Mouse (Mus musculus): ENCODE measurements around the gene Mef2d. TPM values are rescaled to one million over a fixed set of nuclear protein-coding genes. Genes with fewer than 3 reads are reported as not detected.

The Mef2d gene
- total and polyA plus RNA-seq, 2 experiments from 2014 or later = 34.0 to 53.0 TPM

- DNase-seq (no peak), ATAC-seq (no peak)
- TF ChIP-seq CTCF (IDR thresholded peaks at IDR 0.05; ENCODE audit: low read depth) = no peak
- Histone ChIP-seq H3K4me3 (ENCODE audit: low read depth, low read length) (no peak overlapping the region), H3K9me3 (ENCODE audit: low read length) (no peaks in the 10 kb centered on the region), H3K36me3 (ENCODE audit: insufficient read depth) (peaks cover 89% of the 10 kb centered on the region), H3K27ac (ENCODE audit: low read depth, low read length) (no peak overlapping the region), H3K4me2 (ENCODE audit: low read depth) (no peak overlapping the region), H3K4me1 (ENCODE audit: insufficient read depth) (no peaks in the 10 kb centered on the region), H3K9ac (no peak overlapping the region), H3K27me3 (ENCODE audit: insufficient read depth, low read length) (no peaks in the 10 kb centered on the region)
- 37% methylated on average over 3 of the region's 3 CpGs for WGBS
Observed at GRCm38 (mm10) chr3:88164263-88164662, 22.1 kb downstream of the Mef2d start.

- H3K4me3 ChIP-seq (ENCODE audit: low read depth, low read length) = no peak overlapping the region
- ATAC-seq (no peak), DNase-seq (no peak)
- no peak overlapping the region for H3K27ac ChIP-seq (ENCODE audit: low read depth, low read length)
- no peak overlapping the region for H3K4me2 ChIP-seq (ENCODE audit: low read depth)
- no peak for TF ChIP-seq CTCF (IDR thresholded peaks at IDR 0.05; ENCODE audit: low read depth)
- 88% methylated on average over 5 of the region's 5 CpGs for WGBS
- no peaks in the 10 kb centered on the region for H3K27me3 ChIP-seq (ENCODE audit: insufficient read depth, low read length)
- H3K9me3 ChIP-seq (ENCODE audit: low read length) = no peaks in the 10 kb centered on the region
- H3K36me3 ChIP-seq (ENCODE audit: insufficient read depth) = peaks cover 91% of the 10 kb centered on the region
- no peaks in the 10 kb centered on the region for H3K4me1 ChIP-seq (ENCODE audit: insufficient read depth)
- H3K9ac ChIP-seq = no peak overlapping the region
Observed at GRCm38 (mm10) chr3:88166056-88166455, 23.9 kb downstream of the Mef2d start.

GRCm38 (mm10) chr3:88170361-88170760, 28.2 kb downstream of the Mef2d start:
- H3K27ac ChIP-seq (ENCODE audit: low read depth, low read length) = no peak overlapping the region
- H3K36me3 ChIP-seq (ENCODE audit: insufficient read depth) = peaks cover 61% of the 10 kb centered on the region
- H3K4me2 ChIP-seq (ENCODE audit: low read depth) = no peak overlapping the region
- no peaks in the 10 kb centered on the region for H3K27me3 ChIP-seq (ENCODE audit: insufficient read depth, low read length)
- no peak for DNase-seq
- 89% methylated on average over 5 of the region's 5 CpGs for WGBS
- no peak for ATAC-seq
- TF ChIP-seq CTCF (IDR thresholded peaks at IDR 0.05; ENCODE audit: low read depth) = no peak
- no peaks in the 10 kb centered on the region for H3K9me3 ChIP-seq (ENCODE audit: low read length)
- no peak overlapping the region for H3K9ac ChIP-seq
- H3K4me1 ChIP-seq (ENCODE audit: insufficient read depth) = no peaks in the 10 kb centered on the region
- no peak overlapping the region for H3K4me3 ChIP-seq (ENCODE audit: low read depth, low read length)

GRCm38 (mm10) chr3:88172440-88172839, 30.3 kb downstream of the Mef2d start:
- Histone ChIP-seq H3K9me3 (ENCODE audit: low read length) (no peaks in the 10 kb centered on the region), H3K27ac (ENCODE audit: low read depth, low read length) (no peak overlapping the region), H3K4me1 (ENCODE audit: insufficient read depth) (peaks cover 6% of the 10 kb centered on the region; the same call in 1 of the 2 replicates), H3K4me2 (ENCODE audit: low read depth) (no peak overlapping the region), H3K4me3 (ENCODE audit: low read depth, low read length) (no peak overlapping the region), H3K27me3 (ENCODE audit: insufficient read depth, low read length) (no peaks in the 10 kb centered on the region), H3K36me3 (ENCODE audit: insufficient read depth) (peaks cover 47% of the 10 kb centered on the region), H3K9ac (no peak overlapping the region)
- no peak for TF ChIP-seq CTCF (IDR thresholded peaks at IDR 0.05; ENCODE audit: low read depth)
- WGBS = 93% methylated on average over 3 of the region's 3 CpGs
- ATAC-seq (no peak), DNase-seq (no peak)

- H3K27me3 ChIP-seq (ENCODE audit: insufficient read depth, low read length) = no peaks in the 10 kb centered on the region
- H3K27ac ChIP-seq (ENCODE audit: low read depth, low read length) = no peak overlapping the region
- no peak overlapping the region for H3K4me2 ChIP-seq (ENCODE audit: low read depth)
- WGBS = 49% methylated on average over 3 of the region's 3 CpGs
- H3K9me3 ChIP-seq (ENCODE audit: low read length) = no peaks in the 10 kb centered on the region
- DNase-seq (peak; percentile 70), ATAC-seq (no peak)
- H3K4me1 ChIP-seq (ENCODE audit: insufficient read depth) = peaks cover 6% of the 10 kb centered on the region; the same call in 1 of the 2 replicates
- H3K36me3 ChIP-seq (ENCODE audit: insufficient read depth) = peaks cover 37% of the 10 kb centered on the region
- H3K9ac ChIP-seq = no peak overlapping the region
- H3K4me3 ChIP-seq (ENCODE audit: low read depth, low read length) = no peak overlapping the region
- TF ChIP-seq CTCF (IDR thresholded peaks at IDR 0.05; ENCODE audit: low read depth) = peak; percentile 80
Observed at GRCm38 (mm10) chr3:88173375-88173774, 31.2 kb downstream of the Mef2d start.

GRCm38 (mm10) chr3:88174894-88175293, 32.7 kb downstream of the Mef2d start:
- H3K36me3 ChIP-seq (ENCODE audit: insufficient read depth) = peaks cover 22% of the 10 kb centered on the region

GRCm38 (mm10) chr3:88177106-88177505, 34.9 kb downstream of the Mef2d start:
- Histone ChIP-seq H3K4me3 (ENCODE audit: low read depth, low read length) (peak overlapping the region; percentile 47), H3K4me1 (ENCODE audit: insufficient read depth) (peaks cover 6% of the 10 kb centered on the region; the same call in 1 of the 2 replicates), H3K36me3 (ENCODE audit: insufficient read depth) (0 out of 2 replicates have a peak, but pooled peaks cover 1% of the 10 kb centered on the region), H3K9ac (peak overlapping the region; percentile 62), H3K9me3 (ENCODE audit: low read length) (no peaks in the 10 kb centered on the region), H3K27me3 (ENCODE audit: insufficient read depth, low read length) (no peaks in the 10 kb centered on the region), H3K4me2 (ENCODE audit: low read depth) (peak overlapping the region; percentile 66), H3K27ac (ENCODE audit: low read depth, low read length) (peak overlapping the region; percentile 96)
- whole genome bisulfite sequencing = 68% methylated on average over 5 of the region's 5 CpGs
- DNase-seq (no peak), ATAC-seq (no peak)
- TF ChIP-seq CTCF (IDR thresholded peaks at IDR 0.05; ENCODE audit: low read depth) = no peak

More at GRCm38 (mm10) chr3:88174894-88175293, 32.7 kb downstream of the Mef2d start:
- DNase-seq = no peak
- Histone ChIP-seq H3K27ac (ENCODE audit: low read depth, low read length) (no peak overlapping the region), H3K27me3 (ENCODE audit: insufficient read depth, low read length) (no peaks in the 10 kb centered on the region), H3K9ac (no peak overlapping the region), H3K9me3 (ENCODE audit: low read length) (no peaks in the 10 kb centered on the region), H3K4me1 (ENCODE audit: insufficient read depth) (peaks cover 6% of the 10 kb centered on the region; the same call in 1 of the 2 replicates), H3K4me2 (ENCODE audit: low read depth) (no peak overlapping the region), H3K4me3 (ENCODE audit: low read depth, low read length) (no peak overlapping the region)
- 78% methylated on average over 2 of the region's 2 CpGs for WGBS
- ATAC-seq = no peak
- TF ChIP-seq CTCF (IDR thresholded peaks at IDR 0.05; ENCODE audit: low read depth) = no peak

Data from forebrain, postnatal 0 days (tissue).